Mouse (Mus musculus) stomach, embryonic 16.5 days (tissue): Measurements from ENCODE around the gene Mex3d. TPM values are rescaled to one million over a fixed set of nuclear protein-coding genes. Genes with fewer than 3 reads are reported as not detected.
"Not testable (repeated sequence)": the region's sequence is repeated elsewhere in the genome, so short reads cannot be mapped to it uniquely, and the experiment has no call there.

Source experiments
- ATAC-seq: fragments of 200-750 bp; cut with Nextera tagmentation; 2 replicates; pipeline ENCODE4 v1.8.0; 2017; ENCODE audit warnings: moderate number of reproducible peaks, moderate TSS enrichment; ENCODE audit not compliant: insufficient read depth, low FRiP score
- H3K27ac ChIP-seq: fragments of 300-500 bp; sonication (generic); 2 replicates; pipeline ENCODE4 v1.5.1; 2014; ENCODE audit warnings: low read length
- H3K27me3 ChIP-seq: fragments of 300-500 bp; sonication (generic); 2 replicates; pipeline ENCODE4 v1.6.1; 2014; ENCODE audit warnings: low read length, control low read depth, mixed read lengths; ENCODE audit not compliant: control insufficient read depth, insufficient read depth
- H3K36me3 ChIP-seq: fragments of 300-500 bp; sonication (generic); 2 replicates; pipeline ENCODE4 v1.6.1; 2014; ENCODE audit warnings: low read length; ENCODE audit not compliant: control insufficient read depth, insufficient read depth
- H3K4me1 ChIP-seq: fragments of 300-500 bp; sonication (generic); 2 replicates; pipeline ENCODE4 v1.6.1; 2014; ENCODE audit warnings: low read length, control low read depth, mixed read lengths; ENCODE audit not compliant: control insufficient read depth, insufficient read depth
- H3K4me2 ChIP-seq: fragments of 300-500 bp; sonication (generic); 2 replicates; pipeline ENCODE4 v1.6.1; 2014; ENCODE audit warnings: low read depth, low read length, mixed read lengths
- H3K4me3 ChIP-seq: fragments of 300-500 bp; sonication (generic); replicated peaks from 2 replicates; pipeline ENCODE4 v1.5.1; 2014; ENCODE audit warnings: mild to moderate bottlenecking, low read length
- H3K9ac ChIP-seq: fragments of 300-500 bp; sonication (generic); 2 replicates; pipeline ENCODE4 v1.6.1; 2014; ENCODE audit warnings: low read length
- H3K9me3 ChIP-seq: fragments of 300-500 bp; sonication (generic); replicated peaks from 2 replicates; pipeline ENCODE4 v1.6.1; 2016; ENCODE audit warnings: low read length, control low read depth; ENCODE audit not compliant: control insufficient read depth
- WGBS: fragments of 180-500 bp; shearing (Covaris S2); extraction: QIAGEN DNeasy Blood & Tissue Kit; methylation state at CpG from one replicate; pipeline ENCODE4 v1.1.7; 2014; 5-methylcytosine and 5-hydroxymethylcytosine counted together
- polyA plus RNA-seq: library from polyadenylated mRNA; unstranded; fragments of >200 nt; fragmentation: Nextera tagmentation; extraction: Ambion mirVana; gene quantifications from 2 replicates; pipeline ENCODE4 v1.2.1, GENCODE M21; 2015

The Mex3d gene
- polyA plus RNA-seq, 1 experiment from 2014 or later, result 4.1 TPM

DNA sequence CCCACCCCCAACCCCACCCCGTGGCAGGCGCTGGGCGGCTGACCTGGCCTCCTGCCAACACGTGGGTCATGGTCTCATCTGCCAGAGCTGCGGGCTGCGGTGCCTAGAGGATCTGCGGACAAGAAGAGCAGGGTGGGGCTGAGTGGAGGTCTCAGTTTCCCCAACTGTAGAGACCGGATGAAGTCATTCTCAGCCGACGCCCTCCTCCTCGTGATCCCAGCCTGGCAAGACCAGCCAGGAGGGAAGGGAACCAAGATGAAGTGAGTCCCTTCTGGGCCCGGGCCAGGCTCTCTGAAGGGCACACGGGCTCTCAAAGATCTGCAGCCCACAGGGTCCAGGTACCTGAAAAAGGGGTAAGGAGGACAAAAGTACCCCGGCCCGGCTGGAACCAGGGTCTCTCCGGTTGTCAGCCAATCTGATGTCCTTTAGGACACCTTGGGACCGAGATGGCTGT, 39.9 kb downstream of the Mex3d start:
- ATAC-seq, result no peak
- Histone ChIP-seq H3K9ac (peak overlapping the region; percentile 72), H3K4me1 (peaks cover 50% of the 10 kb centered on the region), H3K4me3 (peak overlapping the region; percentile 45), H3K36me3 (no peaks in the 10 kb centered on the region), H3K4me2 (peak overlapping the region; percentile 57), H3K27me3 (peaks cover 41% of the 10 kb centered on the region), H3K9me3 (no peaks in the 10 kb centered on the region), H3K27ac (peak overlapping the region; percentile 63; the same call in 1 of the 2 replicates)
- 15% methylated on average over 17 of the region's 17 CpGs for WGBS

DNA sequence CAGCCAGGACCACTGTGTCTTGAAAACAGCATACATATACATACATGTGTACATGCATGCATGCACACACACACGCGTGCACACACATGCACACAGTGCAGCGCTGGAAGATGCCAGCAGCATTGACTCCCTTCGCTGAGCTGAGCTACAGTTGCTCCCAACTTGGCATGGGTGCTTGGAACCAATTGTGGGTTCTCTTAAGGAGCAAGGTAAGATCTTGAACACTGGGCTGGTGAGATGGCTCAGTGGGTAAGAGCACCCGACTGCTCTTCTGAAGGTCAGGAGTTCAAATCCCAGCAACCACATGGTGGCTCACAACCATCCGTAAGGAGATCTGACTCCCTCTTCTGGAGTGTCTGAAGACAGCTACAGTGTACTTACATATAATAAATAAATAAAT, 41.5 kb downstream of the Mex3d start:
- not testable (repeated sequence) for H3K27ac ChIP-seq, H3K4me2 ChIP-seq, H3K9ac ChIP-seq, H3K36me3 ChIP-seq, ATAC-seq, H3K4me3 ChIP-seq, H3K9me3 ChIP-seq
- WGBS, result 79% methylated on average over 5 of the region's 6 CpGs
- peaks cover 61% of the 10 kb centered on the region for H3K4me1 ChIP-seq
- peaks cover 46% of the 10 kb centered on the region for H3K27me3 ChIP-seq

DNA sequence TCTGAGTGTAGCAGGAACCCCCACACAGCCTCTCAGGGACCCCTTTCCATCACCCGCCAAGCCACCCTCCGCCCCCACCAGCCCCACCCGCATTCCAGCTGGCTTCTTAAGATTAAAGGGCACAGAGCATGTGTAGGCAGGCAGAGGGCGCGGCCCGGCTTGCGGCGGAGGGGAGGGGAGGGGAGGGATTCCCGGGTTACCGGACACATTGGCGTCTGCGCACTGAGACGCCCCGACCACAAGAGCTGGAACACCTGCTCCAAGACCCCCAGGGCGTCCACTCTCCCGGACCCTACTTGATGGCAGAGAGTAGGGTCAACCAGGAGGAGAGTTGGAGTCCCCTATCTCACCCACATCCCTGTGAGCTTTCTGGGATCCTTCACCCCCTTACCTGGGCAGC, 42.3 kb downstream of the Mex3d start:
- Histone ChIP-seq H3K9me3 (no peaks in the 10 kb centered on the region), H3K9ac (peak overlapping the region; percentile 59), H3K27me3 (peaks cover 53% of the 10 kb centered on the region), H3K36me3 (no peaks in the 10 kb centered on the region), H3K27ac (peak overlapping the region; percentile 58), H3K4me2 (peak overlapping the region; percentile 61), H3K4me3 (peak overlapping the region; percentile 16; the same call in 1 of the 2 replicates), H3K4me1 (peaks cover 67% of the 10 kb centered on the region)
- ATAC-seq, result no peak
- WGBS, result 7% methylated on average over 16 of the region's 16 CpGs

DNA sequence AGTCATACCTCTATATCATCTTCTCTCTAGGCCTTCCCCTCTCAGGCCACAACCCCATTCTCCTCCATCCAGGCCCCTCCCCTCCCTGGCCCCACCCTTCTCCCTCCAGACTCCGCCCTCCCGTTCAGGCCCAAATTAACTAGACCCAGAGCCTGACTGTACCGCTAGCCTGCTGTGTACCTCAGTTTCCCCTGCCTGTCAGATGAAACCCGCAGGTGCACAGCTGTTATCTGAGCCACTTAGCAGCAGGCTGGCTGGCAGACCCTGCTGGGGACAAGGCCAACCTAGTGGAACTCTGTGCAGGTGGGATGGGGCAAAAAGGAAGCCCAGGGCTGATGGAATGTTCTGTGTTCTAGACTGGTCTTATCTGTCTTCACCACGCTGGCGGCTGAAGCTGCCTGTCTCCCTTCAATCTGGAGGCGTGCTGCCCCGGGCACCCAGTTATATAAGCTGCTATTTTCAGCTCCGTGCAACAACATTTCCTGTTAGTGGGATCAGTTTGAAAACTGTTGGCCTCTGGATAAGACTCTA, 43.3 kb downstream of the Mex3d start:
- H3K27me3 ChIP-seq, result peaks cover 53% of the 10 kb centered on the region
- peak overlapping the region; percentile 61 for H3K4me2 ChIP-seq
- H3K4me3 ChIP-seq, result peak overlapping the region; percentile 41
- no peaks in the 10 kb centered on the region for H3K36me3 ChIP-seq
- no peaks in the 10 kb centered on the region for H3K9me3 ChIP-seq
- H3K9ac ChIP-seq, result no peak overlapping the region
- WGBS, result 34% methylated on average over 9 of the region's 9 CpGs
- no peak for ATAC-seq
- H3K27ac ChIP-seq, result peak overlapping the region; percentile 58
- H3K4me1 ChIP-seq, result peaks cover 67% of the 10 kb centered on the region

DNA sequence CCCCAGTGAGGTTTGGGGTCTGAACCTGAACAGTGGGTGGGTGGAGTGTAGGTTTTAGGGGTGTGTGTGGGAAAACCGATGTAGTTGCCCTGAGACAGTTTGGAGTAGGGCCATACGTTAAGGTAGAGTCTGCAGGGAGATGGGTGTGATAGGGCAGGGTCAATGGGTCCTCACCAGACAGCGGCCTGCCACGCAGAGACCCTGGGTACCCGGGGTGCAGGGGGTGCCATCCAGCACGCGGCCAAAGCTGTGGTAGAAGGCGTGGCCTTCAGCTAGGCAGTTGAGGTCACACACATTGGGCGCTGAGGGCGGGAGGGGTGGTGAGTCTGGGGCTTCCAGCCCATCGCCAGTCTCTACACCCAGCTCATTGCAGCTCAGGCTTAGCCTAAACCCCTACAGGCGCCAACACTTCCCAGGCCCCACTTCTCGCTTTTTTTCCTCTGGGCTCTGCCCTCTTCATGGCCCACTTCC, 44.0 kb downstream of the Mex3d start:
- H3K4me2 ChIP-seq, result peak overlapping the region; percentile 61
- H3K9ac ChIP-seq, result peak overlapping the region; percentile 55; the same call in 1 of the 2 replicates
- WGBS, result 25% methylated on average over 13 of the region's 13 CpGs
- no peaks in the 10 kb centered on the region for H3K9me3 ChIP-seq
- peak overlapping the region; percentile 81 for H3K27ac ChIP-seq
- H3K36me3 ChIP-seq, result no peaks in the 10 kb centered on the region
- H3K4me3 ChIP-seq, result peak overlapping the region; percentile 41
- peak; percentile 5; the same call in 1 of the 2 replicates for ATAC-seq
- peaks cover 61% of the 10 kb centered on the region for H3K4me1 ChIP-seq
- H3K27me3 ChIP-seq, result peaks cover 49% of the 10 kb centered on the region

DNA sequence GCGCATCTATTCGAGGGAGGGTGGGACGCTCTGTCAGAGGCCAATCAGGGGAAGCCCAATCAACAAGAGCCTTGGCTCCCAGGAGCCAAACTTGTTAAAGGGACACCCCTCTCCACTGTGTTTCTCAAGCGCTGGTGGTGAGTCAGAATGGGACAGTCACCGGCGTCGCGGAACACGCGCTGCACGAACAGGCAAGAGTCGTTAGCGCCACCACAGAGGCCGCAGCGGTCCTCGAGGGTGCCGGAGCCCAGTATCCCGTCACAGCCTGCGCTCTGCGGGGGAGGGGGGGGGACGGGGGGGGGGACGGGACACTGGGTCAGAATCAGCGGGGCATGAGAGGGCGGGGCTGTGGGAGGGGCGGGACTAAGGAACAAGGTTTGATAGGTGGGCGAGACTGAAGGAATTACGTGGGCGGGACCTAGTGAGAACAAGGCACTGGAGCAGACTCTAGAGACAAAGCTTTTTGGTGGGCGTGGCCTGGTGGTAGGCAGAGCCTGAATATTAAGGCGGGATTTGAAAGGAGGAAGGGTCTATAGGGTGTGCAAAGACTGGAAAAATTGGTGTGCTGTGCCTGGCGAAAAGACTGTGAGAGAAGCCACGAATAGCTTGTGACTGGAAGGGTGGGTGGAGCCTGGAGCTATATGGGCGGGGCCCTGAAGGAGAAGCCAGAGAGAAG, 44.6 kb downstream of the Mex3d start:
- Histone ChIP-seq H3K27me3 (peaks cover 43% of the 10 kb centered on the region), H3K36me3 (no peaks in the 10 kb centered on the region), H3K4me3 (peak overlapping the region; percentile 41), H3K9ac (peak overlapping the region; percentile 61), H3K4me1 (peaks cover 55% of the 10 kb centered on the region), H3K27ac (peak overlapping the region; percentile 81), H3K4me2 (peak overlapping the region; percentile 61), H3K9me3 (no peaks in the 10 kb centered on the region)
- peak; percentile 64 for ATAC-seq
- under 1% methylated on average over 30 of the region's 33 CpGs for WGBS

DNA sequence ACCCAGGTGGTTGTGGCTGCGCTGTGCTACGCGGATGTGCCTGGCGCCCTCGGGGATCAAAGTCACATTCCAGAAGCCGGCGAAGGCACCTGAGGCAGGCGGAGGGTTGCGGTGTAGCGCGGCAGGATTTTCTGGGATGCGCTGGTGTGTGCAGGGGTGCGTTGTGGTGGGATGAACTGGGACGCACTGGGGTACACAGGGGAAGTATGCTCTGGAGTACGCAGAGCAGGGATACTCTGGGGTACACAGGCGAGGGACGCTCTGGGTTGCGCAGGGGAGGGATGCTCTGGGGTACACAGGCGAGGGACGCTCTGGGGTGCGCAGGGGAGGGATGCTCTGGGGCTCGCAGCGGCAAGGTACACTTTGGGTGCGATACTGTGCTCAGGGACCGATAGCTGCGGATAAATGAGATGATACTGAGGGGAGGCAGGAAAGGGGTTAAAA, 45.1 kb downstream of the Mex3d start:
- Histone ChIP-seq H3K36me3 (no peaks in the 10 kb centered on the region), H3K27me3 (peaks cover 39% of the 10 kb centered on the region), H3K9me3 (no peaks in the 10 kb centered on the region), H3K4me1 (peaks cover 50% of the 10 kb centered on the region), H3K4me3 (peak overlapping the region; percentile 41), H3K9ac (peak overlapping the region; percentile 61), H3K4me2 (peak overlapping the region; percentile 61), H3K27ac (peak overlapping the region; percentile 81; the same call in 1 of the 2 replicates)
- ATAC-seq, result peak; percentile 0; the same call in 1 of the 2 replicates
- WGBS, result 3% methylated on average over 26 of the region's 26 CpGs

DNA sequence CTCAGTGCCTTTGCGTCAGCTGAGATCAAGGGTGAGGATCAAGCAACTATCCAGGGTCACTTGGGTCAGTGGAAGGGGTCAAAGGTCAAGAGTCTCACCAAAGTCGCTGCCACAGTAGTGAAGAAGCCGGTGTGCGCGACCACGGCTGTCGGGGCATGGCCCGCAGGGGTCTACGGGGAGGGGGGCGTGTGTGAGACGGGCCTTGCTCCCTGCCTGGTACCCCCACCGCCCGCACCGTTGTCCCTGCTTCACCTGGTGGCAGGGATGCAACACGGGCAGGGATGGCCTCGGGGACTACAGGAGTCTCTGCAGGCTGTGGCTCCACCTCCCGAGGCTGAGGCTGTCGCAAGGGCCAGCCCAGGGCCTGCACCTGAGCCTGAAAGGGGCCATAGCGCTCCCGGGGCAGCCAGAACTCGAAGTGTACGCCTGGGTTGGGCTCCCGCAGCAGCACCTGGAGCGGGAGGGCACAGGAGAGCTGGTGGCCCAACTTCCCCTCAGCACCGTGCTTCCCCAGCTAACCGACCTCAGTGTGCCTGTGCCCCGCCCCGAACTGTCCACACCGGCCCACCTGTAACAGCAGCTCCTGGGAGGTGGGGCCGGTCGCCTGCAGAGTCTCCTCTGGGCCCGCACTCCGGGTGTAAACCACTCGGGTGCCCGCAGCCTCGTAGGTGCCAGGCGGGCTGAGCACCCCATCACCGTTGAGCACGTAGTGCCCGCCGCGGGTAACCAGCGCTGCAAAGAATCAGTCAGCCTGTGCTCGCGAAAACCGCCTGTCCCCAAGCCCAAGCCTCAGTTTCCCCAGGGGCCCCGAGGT, 45.8 kb downstream of the Mex3d start:
- ATAC-seq, result no peak
- peak overlapping the region; percentile 61 for H3K4me2 ChIP-seq
- peak overlapping the region; percentile 41 for H3K4me3 ChIP-seq
- H3K4me1 ChIP-seq, result peaks cover 48% of the 10 kb centered on the region
- H3K9ac ChIP-seq, result peak overlapping the region; percentile 61
- no peaks in the 10 kb centered on the region for H3K36me3 ChIP-seq
- H3K9me3 ChIP-seq, result no peaks in the 10 kb centered on the region
- WGBS, result 10% methylated on average over 47 of the region's 47 CpGs
- H3K27ac ChIP-seq, result no peak overlapping the region
- peaks cover 37% of the 10 kb centered on the region for H3K27me3 ChIP-seq
